Mouse (Mus musculus): ENCODE results near the gene Accsl. TPM values are rescaled to one million over a fixed set of nuclear protein-coding genes. Genes with fewer than 3 reads are reported as not detected.

Accsl gene
- polyA plus RNA-seq, 1 experiment from 2014 or later = not detected

GRCm38 (mm10) chr2:93851303-93851702 is 17.7 kb downstream of the Accsl start:
- TF ChIP-seq EP300 (optimal IDR thresholded peaks at IDR 0.05) (no peak), CTCF (IDR thresholded peaks at IDR 0.05; ENCODE audit: low read depth) (no peak)
- Histone ChIP-seq H3K27me3 (ENCODE audit: control insufficient read depth, insufficient read depth, low read length) (no peaks in the 10 kb centered on the region), H3K4me1 (replicated peaks; ENCODE audit: control insufficient read depth, insufficient read depth) (0 out of 2 replicates have a peak, but pooled peaks cover 2% of the 10 kb centered on the region), H3K4me3 (ENCODE audit: low read depth, low read length) (no peak overlapping the region), H3K9me3 (ENCODE audit: control insufficient read depth, low read length) (no peaks in the 10 kb centered on the region), H3K4me2 (replicated peaks; ENCODE audit: low read depth) (no peak overlapping the region), H3K36me3 (ENCODE audit: control insufficient read depth, insufficient read depth, low read length) (no peaks in the 10 kb centered on the region), H3K27ac (replicated peaks) (no peak overlapping the region), H3K9ac (ENCODE audit: low read length) (no peak overlapping the region)
- no peak for DNase-seq (ENCODE audit: low spot score)
- WGBS = 87% methylated on average over 1 of the region's 1 CpGs
- no peak for ATAC-seq (ENCODE audit: low FRiP score, low TSS enrichment)

- Histone ChIP-seq H3K36me3 (ENCODE audit: control insufficient read depth, insufficient read depth, low read length) (no peaks in the 10 kb centered on the region), H3K4me3 (ENCODE audit: low read depth, low read length) (no peak overlapping the region), H3K27ac (replicated peaks) (no peak overlapping the region), H3K4me2 (replicated peaks; ENCODE audit: low read depth) (peak overlapping the region; percentile 81; the same call in 1 of the 2 replicates), H3K27me3 (ENCODE audit: control insufficient read depth, insufficient read depth, low read length) (no peaks in the 10 kb centered on the region), H3K9me3 (ENCODE audit: control insufficient read depth, low read length) (no peaks in the 10 kb centered on the region), H3K4me1 (replicated peaks; ENCODE audit: control insufficient read depth, insufficient read depth) (0 out of 2 replicates have a peak, but pooled peaks cover 2% of the 10 kb centered on the region), H3K9ac (ENCODE audit: low read length) (no peak overlapping the region)
- DNase-seq (ENCODE audit: low spot score) (no peak), ATAC-seq (ENCODE audit: low FRiP score, low TSS enrichment) (no peak)
- WGBS = 36% methylated on average over 13 of the region's 13 CpGs
- TF ChIP-seq CTCF (IDR thresholded peaks at IDR 0.05; ENCODE audit: low read depth) (no peak), EP300 (optimal IDR thresholded peaks at IDR 0.05) (no peak)
Measured at GRCm38 (mm10) chr2:93850317-93850944, 18.5 kb downstream of the Accsl start.

DNA sequence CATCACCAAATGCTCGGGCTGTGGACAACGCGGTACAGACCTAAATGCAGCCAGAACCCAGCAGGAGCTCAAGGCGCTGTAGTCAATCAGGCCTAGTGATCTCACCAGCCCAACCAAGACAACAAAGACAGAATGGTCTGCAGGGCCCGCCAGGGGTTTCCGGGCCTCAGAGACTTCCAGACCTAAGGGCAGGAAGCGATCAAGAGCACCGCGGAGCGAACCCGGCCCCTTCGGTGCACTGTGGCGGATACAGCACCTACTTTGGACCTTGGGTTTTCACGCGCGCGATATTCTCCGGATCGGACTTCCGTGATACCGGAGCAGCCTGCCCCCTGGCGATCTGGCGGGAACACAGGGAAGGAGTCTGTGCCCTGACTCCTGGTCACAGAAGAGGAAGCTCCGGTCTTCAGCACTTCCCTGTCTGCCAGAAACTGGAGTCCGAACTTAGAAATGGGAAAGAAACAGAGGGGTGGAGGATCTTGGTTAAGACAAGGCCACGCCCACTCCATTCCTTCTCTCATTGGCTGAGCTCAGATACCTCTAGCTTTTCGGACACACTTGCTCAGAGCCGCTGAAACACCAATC is 19.4 kb downstream of the Accsl start, which contains the start of gene Accs:
TSS of gene Accs (minus strand) at position 439 of the 585 bp plus-strand sequence.
- Histone ChIP-seq H3K9me3 (ENCODE audit: control insufficient read depth, low read length) (no peaks in the 10 kb centered on the region), H3K27me3 (ENCODE audit: control insufficient read depth, insufficient read depth, low read length) (no peaks in the 10 kb centered on the region), H3K9ac (ENCODE audit: low read length) (peak within 1 kb of the TSS; percentile 73), H3K4me3 (ENCODE audit: low read depth, low read length) (peak within 1 kb of the TSS; percentile 56), H3K27ac (replicated peaks) (peak within 1 kb of the TSS; percentile 79), H3K4me2 (replicated peaks; ENCODE audit: low read depth) (peak within 1 kb of the TSS; percentile 81), H3K4me1 (replicated peaks; ENCODE audit: control insufficient read depth, insufficient read depth) (0 out of 2 replicates have a peak, but pooled peaks cover 2% of the 10 kb centered on the region), H3K36me3 (ENCODE audit: control insufficient read depth, insufficient read depth, low read length) (no peaks in the 10 kb centered on the region)
- WGBS = under 1% methylated on average over 28 of the region's 28 CpGs
- ATAC-seq (ENCODE audit: low FRiP score, low TSS enrichment) (peak; percentile 84), DNase-seq (ENCODE audit: low spot score) (peak; percentile 82)
- TF ChIP-seq EP300 (optimal IDR thresholded peaks at IDR 0.05) (no peak), CTCF (IDR thresholded peaks at IDR 0.05; ENCODE audit: low read depth) (peak; percentile 75)

- Histone ChIP-seq H3K9ac (ENCODE audit: low read length) (no peak overlapping the region), H3K4me1 (replicated peaks; ENCODE audit: control insufficient read depth, insufficient read depth) (no peaks in the 10 kb centered on the region), H3K4me3 (ENCODE audit: low read depth, low read length) (no peak overlapping the region), H3K4me2 (replicated peaks; ENCODE audit: low read depth) (no peak overlapping the region), H3K27me3 (ENCODE audit: control insufficient read depth, insufficient read depth, low read length) (no peaks in the 10 kb centered on the region), H3K27ac (replicated peaks) (no peak overlapping the region), H3K36me3 (ENCODE audit: control insufficient read depth, insufficient read depth, low read length) (peaks cover 12% of the 10 kb centered on the region; the same call in 1 of the 2 replicates), H3K9me3 (ENCODE audit: control insufficient read depth, low read length) (no peaks in the 10 kb centered on the region)
- 93% methylated on average over 3 of the region's 3 CpGs for WGBS
- ATAC-seq (ENCODE audit: low FRiP score, low TSS enrichment) (no peak), DNase-seq (ENCODE audit: low spot score) (no peak)
- no peak for TF ChIP-seq EP300 (optimal IDR thresholded peaks at IDR 0.05)
- TF ChIP-seq CTCF (IDR thresholded peaks at IDR 0.05; ENCODE audit: low read depth) = no peak
Measured at GRCm38 (mm10) chr2:93841349-93841748, 27.6 kb downstream of the Accsl start.

GRCm38 (mm10) chr2:93840109-93840508 is 28.8 kb downstream of the Accsl start:
- no peak for DNase-seq (ENCODE audit: low spot score)
- Histone ChIP-seq H3K4me3 (ENCODE audit: low read depth, low read length) (no peak overlapping the region), H3K9ac (ENCODE audit: low read length) (no peak overlapping the region), H3K4me2 (replicated peaks; ENCODE audit: low read depth) (no peak overlapping the region), H3K36me3 (ENCODE audit: control insufficient read depth, insufficient read depth, low read length) (peaks cover 12% of the 10 kb centered on the region; the same call in 1 of the 2 replicates), H3K27me3 (ENCODE audit: control insufficient read depth, insufficient read depth, low read length) (no peaks in the 10 kb centered on the region), H3K9me3 (ENCODE audit: control insufficient read depth, low read length) (no peaks in the 10 kb centered on the region), H3K4me1 (replicated peaks; ENCODE audit: control insufficient read depth, insufficient read depth) (no peaks in the 10 kb centered on the region), H3K27ac (replicated peaks) (no peak overlapping the region)
- no peak for ATAC-seq (ENCODE audit: low FRiP score, low TSS enrichment)
- 82% methylated on average over 6 of the region's 6 CpGs for WGBS
- TF ChIP-seq EP300 (optimal IDR thresholded peaks at IDR 0.05) (no peak), CTCF (IDR thresholded peaks at IDR 0.05; ENCODE audit: low read depth) (no peak)

DNA sequence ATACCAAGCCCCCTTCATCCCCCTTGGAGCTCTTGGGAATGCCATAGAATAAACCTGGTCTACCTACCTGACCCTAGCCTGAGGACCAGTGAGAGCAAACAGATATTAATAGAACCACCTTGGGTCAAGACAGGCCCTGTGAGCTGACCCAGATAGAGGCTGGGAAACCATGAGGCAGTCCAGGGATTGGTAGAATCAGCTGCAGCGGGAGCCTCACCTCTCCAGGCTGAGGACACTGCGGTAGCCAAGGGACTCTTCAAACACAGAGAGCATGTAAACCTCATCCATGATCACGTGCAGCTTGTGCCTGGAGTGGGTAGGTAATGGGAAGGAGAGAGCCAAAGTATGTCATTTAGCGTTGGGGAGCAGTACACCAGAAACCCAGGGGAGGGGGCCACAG is 30.0 kb downstream of the Accsl start:
- no peak for ATAC-seq (ENCODE audit: low FRiP score, low TSS enrichment)
- no peaks in the 10 kb centered on the region for H3K9me3 ChIP-seq (ENCODE audit: control insufficient read depth, low read length)
- H3K4me2 ChIP-seq (replicated peaks; ENCODE audit: low read depth) = no peak overlapping the region
- TF ChIP-seq CTCF (IDR thresholded peaks at IDR 0.05; ENCODE audit: low read depth) (no peak), EP300 (optimal IDR thresholded peaks at IDR 0.05) (no peak)
- no peak overlapping the region for H3K9ac ChIP-seq (ENCODE audit: low read length)
- no peaks in the 10 kb centered on the region for H3K27me3 ChIP-seq (ENCODE audit: control insufficient read depth, insufficient read depth, low read length)
- peaks cover 10% of the 10 kb centered on the region; the same call in 1 of the 2 replicates for H3K36me3 ChIP-seq (ENCODE audit: control insufficient read depth, insufficient read depth, low read length)
- H3K27ac ChIP-seq (replicated peaks) = no peak overlapping the region
- H3K4me1 ChIP-seq (replicated peaks; ENCODE audit: control insufficient read depth, insufficient read depth) = no peaks in the 10 kb centered on the region
- DNase-seq (ENCODE audit: low spot score) = no peak
- no peak overlapping the region for H3K4me3 ChIP-seq (ENCODE audit: low read depth, low read length)
- WGBS = 86% methylated on average over 4 of the region's 4 CpGs

All from stomach, postnatal 0 days (tissue).